Mouse (Mus musculus) lung, postnatal 0 days (tissue): ENCODE measurements at regions not wholly inside any gene's neighbourhood (a gene's known extent, or its start where the extent isn't known, plus 50 kb on each side); places are given as distances from the start of the nearest gene placed in this dataset.
A peak's percentile ranks its signal among the peaks of the same experiment; 100 is the strongest.

Source experiments
- ATAC-seq: fragments of 200-750 bp; cut with Nextera tagmentation; 2 replicates; pipeline ENCODE4 v1.8.0; 2017; ENCODE audit warnings: moderate library complexity
- DNase-seq: peaks from one replicate; pipeline ENCODE4 v3.0.0-alpha.2; 2016; ENCODE audit warnings: low spot score
- H3K27ac ChIP-seq: fragments of 300-500 bp; sonication (generic); 2 replicates; pipeline ENCODE4 v1.5.1; 2014; ENCODE audit warnings: antibody characterized with exemption, mild to moderate bottlenecking, low read length, mixed read lengths
- H3K27me3 ChIP-seq: fragments of 300-500 bp; sonication (generic); replicated peaks from 2 replicates; pipeline ENCODE4 v1.6.1; 2014; ENCODE audit warnings: low read length, mixed read lengths; ENCODE audit not compliant: insufficient read depth
- H3K36me3 ChIP-seq: fragments of 300-500 bp; sonication (generic); 2 replicates; pipeline ENCODE4 v1.6.1; 2014; ENCODE audit warnings: low read length, mixed read lengths; ENCODE audit not compliant: insufficient read depth
- H3K4me1 ChIP-seq: fragments of 300-500 bp; sonication (generic); 2 replicates; pipeline ENCODE4 v1.6.1; 2014; ENCODE audit warnings: antibody characterized with exemption, low read depth, low read length, mixed read lengths; ENCODE audit not compliant: insufficient read depth
- H3K4me2 ChIP-seq: fragments of 300-500 bp; sonication (generic); replicated peaks from 2 replicates; pipeline ENCODE4 v1.6.1; 2014; ENCODE audit warnings: low read depth, mild to moderate bottlenecking, low read length, moderate library complexity, mixed read lengths
- H3K4me3 ChIP-seq: fragments of 300-500 bp; sonication (generic); 2 replicates; pipeline ENCODE4 v1.5.1; 2014; ENCODE audit warnings: low read depth, low read length
- H3K9ac ChIP-seq: fragments of 300-500 bp; sonication (generic); replicated peaks from 2 replicates; pipeline ENCODE4 v1.6.1; 2014; ENCODE audit warnings: low read depth, mild to moderate bottlenecking
- H3K9me3 ChIP-seq: fragments of 300-500 bp; sonication (generic); 2 replicates; pipeline ENCODE4 v1.6.1; 2016; ENCODE audit warnings: low read length, mixed read lengths
- CTCF ChIP-seq: IDR thresholded peaks from 2 replicates; pipeline ENCODE4 v1.5.1; 2016; ENCODE audit warnings: antibody characterized with exemption, mild to moderate bottlenecking
- EP300 ChIP-seq: IDR thresholded peaks from 2 replicates; pipeline ENCODE4 v1.6.1; 2016; ENCODE audit warnings: antibody characterized with exemption, mild to moderate bottlenecking, control low read depth
- WGBS: fragments of 180-500 bp; shearing (Covaris S2); extraction: QIAGEN DNeasy Blood & Tissue Kit; methylation state at CpG from one replicate; pipeline ENCODE4 v1.1.7; 2014; 5-methylcytosine and 5-hydroxymethylcytosine counted together

DNA sequence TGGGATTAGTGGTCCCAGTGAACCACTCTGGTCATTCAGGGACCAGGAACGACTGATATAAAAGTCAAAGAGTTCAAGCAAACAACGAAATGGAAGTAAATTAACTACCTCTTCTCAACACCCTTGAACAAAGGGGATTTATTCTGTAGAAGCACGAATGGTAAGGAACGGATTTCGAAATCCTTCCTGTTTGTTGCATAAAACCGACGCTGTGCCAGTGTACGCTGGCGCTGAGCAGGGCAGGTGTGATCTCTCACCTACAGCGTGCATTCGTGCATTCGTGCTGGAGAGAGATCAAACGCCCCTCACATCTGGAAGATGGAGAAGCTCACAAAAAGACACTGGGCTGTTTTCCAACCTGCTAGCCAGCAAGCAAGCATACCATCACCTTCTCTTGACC, 581.1 kb upstream of the Gm10131 start:
- no peak overlapping the region for H3K4me3 ChIP-seq
- no peak overlapping the region for H3K9ac ChIP-seq
- DNase-seq (peak; percentile 63), ATAC-seq (peak; percentile 60)
- H3K27ac ChIP-seq, result no peak overlapping the region
- no peak overlapping the region for H3K4me2 ChIP-seq
- no peaks in the 10 kb centered on the region for H3K9me3 ChIP-seq
- 42% methylated on average over 13 of the region's 13 CpGs for WGBS
- 0 out of 2 replicates have a peak, but pooled peaks cover 3% of the 10 kb centered on the region for H3K4me1 ChIP-seq
- TF ChIP-seq EP300 (no peak), CTCF (no peak)
- no peaks in the 10 kb centered on the region for H3K27me3 ChIP-seq
- H3K36me3 ChIP-seq, result no peaks in the 10 kb centered on the region

GRCm38 (mm10) chr8:34691776-34692175, 580.2 kb upstream of the Gm10131 start:
- TF ChIP-seq EP300 (no peak), CTCF (no peak)
- Histone ChIP-seq H3K27me3 (no peaks in the 10 kb centered on the region), H3K4me3 (no peak overlapping the region), H3K27ac (no peak overlapping the region), H3K4me2 (no peak overlapping the region), H3K9me3 (no peaks in the 10 kb centered on the region), H3K4me1 (0 out of 2 replicates have a peak, but pooled peaks cover 3% of the 10 kb centered on the region), H3K36me3 (no peaks in the 10 kb centered on the region), H3K9ac (no peak overlapping the region)
- ATAC-seq (no peak), DNase-seq (no peak)
- WGBS, result 87% methylated on average over 6 of the region's 6 CpGs

GRCm38 (mm10) chr8:34689825-34690493, 578.4 kb upstream of the Gm10131 start:
- Histone ChIP-seq H3K9me3 (no peaks in the 10 kb centered on the region), H3K4me2 (peak overlapping the region; percentile 49), H3K4me3 (peak overlapping the region; percentile 14; the same call in 1 of the 2 replicates), H3K9ac (no peak overlapping the region), H3K27ac (no peak overlapping the region), H3K4me1 (0 out of 2 replicates have a peak, but pooled peaks cover 3% of the 10 kb centered on the region), H3K36me3 (no peaks in the 10 kb centered on the region), H3K27me3 (no peaks in the 10 kb centered on the region)
- ATAC-seq, result no peak
- 17% methylated on average over 9 of the region's 9 CpGs for WGBS
- TF ChIP-seq EP300, result no peak
- no peak for TF ChIP-seq CTCF
- DNase-seq, result peak; percentile 25

DNA sequence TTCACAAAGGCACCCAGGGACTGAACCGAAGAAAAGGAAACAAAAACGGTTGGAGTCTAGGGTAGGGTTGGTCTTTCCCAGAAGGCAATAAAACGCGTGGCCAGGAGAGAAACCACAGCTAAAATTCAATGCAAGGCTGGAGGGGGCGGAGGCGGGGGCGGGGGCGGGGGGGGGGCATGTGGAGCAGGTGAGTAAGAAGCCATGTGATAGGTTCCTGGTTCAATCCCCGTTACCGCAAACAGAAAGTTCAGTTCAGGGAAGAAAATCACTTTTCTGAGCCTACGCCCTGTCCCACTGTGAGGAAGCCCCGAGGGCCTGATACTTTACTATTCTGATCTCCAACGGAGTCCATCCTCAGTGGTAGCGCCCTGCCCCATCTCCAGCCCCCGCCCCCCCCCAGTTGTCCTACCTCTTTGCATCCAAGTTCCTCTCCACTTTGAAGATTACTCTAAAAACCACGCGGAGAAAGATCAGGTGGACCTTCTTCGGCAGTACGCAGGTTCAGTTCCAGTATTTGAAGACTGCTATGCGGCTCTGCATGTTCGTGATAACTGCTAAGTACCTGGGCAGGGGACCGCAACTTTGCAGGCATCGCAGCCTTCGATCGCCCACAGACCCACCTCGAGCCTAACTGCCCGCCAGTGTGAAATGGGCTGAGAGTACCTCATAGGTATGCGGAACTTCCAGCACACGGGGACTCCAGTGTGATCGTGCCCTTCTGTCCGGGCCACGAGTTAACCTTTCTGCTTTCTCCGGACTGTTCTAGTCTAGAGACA, 577.7 kb upstream of the Gm10131 start:
- H3K27ac ChIP-seq, result no peak overlapping the region
- no peaks in the 10 kb centered on the region for H3K27me3 ChIP-seq
- H3K9me3 ChIP-seq, result no peaks in the 10 kb centered on the region
- 24% methylated on average over 33 of the region's 33 CpGs for WGBS
- peak overlapping the region; percentile 49 for H3K4me2 ChIP-seq
- peak; percentile 50 for ATAC-seq
- H3K9ac ChIP-seq, result no peak overlapping the region
- 0 out of 2 replicates have a peak, but pooled peaks cover 3% of the 10 kb centered on the region for H3K4me1 ChIP-seq
- no peak for TF ChIP-seq EP300
- no peak for TF ChIP-seq CTCF
- peak overlapping the region; percentile 14; the same call in 1 of the 2 replicates for H3K4me3 ChIP-seq
- peak; percentile 21 for DNase-seq
- H3K36me3 ChIP-seq, result no peaks in the 10 kb centered on the region

DNA sequence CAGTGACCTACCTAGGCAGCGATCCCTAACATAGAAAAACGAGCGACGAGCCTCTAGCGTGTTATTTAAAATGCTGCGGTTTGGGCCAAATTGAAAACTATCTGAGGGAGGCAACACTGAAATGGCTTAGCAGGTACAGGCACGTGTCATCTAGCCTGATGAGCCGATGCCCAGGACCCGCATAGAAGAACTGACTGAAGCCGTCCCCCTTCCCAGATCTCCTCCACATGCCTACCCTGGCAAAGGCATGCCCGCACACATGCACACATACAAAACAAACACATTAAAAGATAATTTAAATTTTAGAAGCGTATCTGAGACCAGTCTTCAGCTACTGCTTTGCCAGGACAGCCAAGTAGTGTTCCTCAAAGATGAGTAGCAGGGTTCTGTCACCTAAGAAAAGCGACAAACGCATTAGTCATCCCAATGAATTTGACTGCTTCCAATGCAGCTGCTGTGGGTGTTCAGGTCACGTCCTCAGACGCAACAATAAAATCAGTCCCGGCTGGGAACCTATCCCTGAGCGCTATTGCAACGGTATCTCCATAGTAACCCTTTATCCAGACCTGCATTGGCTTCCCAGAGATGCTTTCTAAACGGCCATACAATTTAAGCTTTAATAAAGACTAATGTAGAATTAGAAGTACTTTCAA, 577.0 kb upstream of the Gm10131 start:
- DNase-seq, result no peak
- TF ChIP-seq CTCF, result no peak
- TF ChIP-seq EP300, result no peak
- Histone ChIP-seq H3K4me1 (0 out of 2 replicates have a peak, but pooled peaks cover 3% of the 10 kb centered on the region), H3K4me3 (no peak overlapping the region), H3K27ac (no peak overlapping the region), H3K36me3 (no peaks in the 10 kb centered on the region), H3K9ac (no peak overlapping the region), H3K9me3 (no peaks in the 10 kb centered on the region), H3K27me3 (no peaks in the 10 kb centered on the region), H3K4me2 (peak overlapping the region; percentile 49)
- no peak for ATAC-seq
- WGBS, result 76% methylated on average over 20 of the region's 20 CpGs

- 0 out of 2 replicates have a peak, but pooled peaks cover 3% of the 10 kb centered on the region for H3K4me1 ChIP-seq
- no peak overlapping the region for H3K9ac ChIP-seq
- no peak for DNase-seq
- no peak overlapping the region for H3K4me2 ChIP-seq
- no peak overlapping the region for H3K4me3 ChIP-seq
- no peak overlapping the region for H3K27ac ChIP-seq
- TF ChIP-seq CTCF (no peak), EP300 (no peak)
- no peaks in the 10 kb centered on the region for H3K9me3 ChIP-seq
- 83% methylated on average over 10 of the region's 10 CpGs for WGBS
- no peaks in the 10 kb centered on the region for H3K27me3 ChIP-seq
- H3K36me3 ChIP-seq, result no peaks in the 10 kb centered on the region
- ATAC-seq, result no peak
Measured at GRCm38 (mm10) chr8:34686371-34686770, 574.8 kb upstream of the Gm10131 start.
